Mouse (Mus musculus) liver, embryonic 11.5 days (tissue): ENCODE data around the gene Arhgef25. TPM values are rescaled to one million over a fixed set of nuclear protein-coding genes. Genes with fewer than 3 reads are reported as not detected.

Experiments
- ATAC-seq: fragments of 200-750 bp; cut with Nextera tagmentation; replicated peaks from 2 replicates; pipeline ENCODE4 v1.8.0; 2017; ENCODE audit warnings: moderate number of reproducible peaks, mild to moderate bottlenecking, moderate TSS enrichment, moderate library complexity; ENCODE audit not compliant: low FRiP score
- DNase-seq: peaks from one replicate; pipeline ENCODE4 v3.0.0-alpha.2; 2017; ENCODE audit warnings: low spot score
- H3K27ac ChIP-seq: fragments of 300-500 bp; sonication (generic); 2 replicates; pipeline ENCODE4 v1.5.1; 2014; ENCODE audit warnings: mild to moderate bottlenecking, low read depth, low read length, control low read depth
- H3K27me3 ChIP-seq: fragments of 300-500 bp; sonication (generic); replicated peaks from 2 replicates; pipeline ENCODE4 v1.6.1; 2014; ENCODE audit warnings: low read length, mixed read lengths; ENCODE audit not compliant: control insufficient read depth, insufficient read depth
- H3K36me3 ChIP-seq: fragments of 300-500 bp; sonication (generic); 2 replicates; pipeline ENCODE4 v1.6.1; 2014; ENCODE audit warnings: mild to moderate bottlenecking, low read length, moderate library complexity, mixed read lengths; ENCODE audit not compliant: control insufficient read depth, insufficient read depth
- H3K4me1 ChIP-seq: fragments of 300-500 bp; sonication (generic); replicated peaks from 2 replicates; pipeline ENCODE4 v1.6.1; 2014; ENCODE audit warnings: low read length, mixed read lengths; ENCODE audit not compliant: control insufficient read depth, insufficient read depth
- H3K4me2 ChIP-seq: fragments of 300-500 bp; sonication (generic); 2 replicates; pipeline ENCODE4 v1.6.1; 2014; ENCODE audit warnings: mild to moderate bottlenecking, control low read depth, moderate library complexity
- H3K4me3 ChIP-seq: fragments of 300-500 bp; sonication (generic); 2 replicates; pipeline ENCODE4 v1.5.1; 2014; ENCODE audit warnings: low read depth, low read length, control low read depth
- H3K9ac ChIP-seq: fragments of 300-500 bp; sonication (generic); 2 replicates; pipeline ENCODE4 v1.6.1; 2014; ENCODE audit warnings: low read depth, low read length, control low read depth
- H3K9me3 ChIP-seq: fragments of 300-500 bp; sonication (generic); 2 replicates; pipeline ENCODE4 v1.6.1; 2016; ENCODE audit warnings: low read length, inconsistent platforms, mixed read lengths; ENCODE audit not compliant: control insufficient read depth
- WGBS: fragments of 180-500 bp; shearing (Covaris S2); extraction: QIAGEN DNeasy Blood & Tissue Kit; methylation state at CpG from one replicate; pipeline ENCODE4 v1.1.7; 2014; 5-methylcytosine and 5-hydroxymethylcytosine counted together
- polyA plus RNA-seq: library from polyadenylated mRNA; unstranded; fragments of >200 nt; fragmentation: Nextera tagmentation; extraction: Ambion mirVana; gene quantifications from 2 replicates; pipeline ENCODE4 v1.2.1, GENCODE M21; 2014

Arhgef25 gene
- polyA plus RNA-seq, 1 experiment from 2014 or later: 30.2 TPM

- WGBS: 5% methylated on average over 41 of the region's 41 CpGs
- H3K27me3 ChIP-seq: peaks cover 54% of the 10 kb centered on the region
- H3K36me3 ChIP-seq: no peaks in the 10 kb centered on the region; the same call in 1 of the 2 replicates
- ATAC-seq: peak; percentile 18; the same call in 1 of the 2 replicates
- H3K4me3 ChIP-seq: peak overlapping the region; percentile 48
- no peak overlapping the region for H3K27ac ChIP-seq
- H3K9ac ChIP-seq: no peak overlapping the region
- peak overlapping the region; percentile 88 for H3K4me2 ChIP-seq
- peaks cover 36% of the 10 kb centered on the region for H3K4me1 ChIP-seq
- H3K9me3 ChIP-seq: no peaks in the 10 kb centered on the region
- peak; percentile 44 for DNase-seq
Observed at GRCm38 (mm10) chr10:127178286-127179027, 11.4 kb downstream of the Arhgef25 start.

- Histone ChIP-seq H3K27ac (no peak overlapping the region), H3K4me3 (peak overlapping the region; percentile 48), H3K4me2 (peak overlapping the region; percentile 88), H3K36me3 (no peaks in the 10 kb centered on the region), H3K4me1 (peaks cover 36% of the 10 kb centered on the region), H3K9me3 (no peaks in the 10 kb centered on the region), H3K27me3 (peaks cover 50% of the 10 kb centered on the region), H3K9ac (0 out of 2 replicates have a peak overlapping the region, but pooled peaks have one; percentile 36)
- DNase-seq: peak; percentile 80
- peak; percentile 51 for ATAC-seq
- 1% methylated on average over 23 of the region's 23 CpGs for WGBS
Observed at GRCm38 (mm10) chr10:127177719-127178118, 12.2 kb downstream of the Arhgef25 start.

- Histone ChIP-seq H3K27me3 (peaks cover 50% of the 10 kb centered on the region), H3K9me3 (no peaks in the 10 kb centered on the region), H3K4me2 (peak overlapping the region; percentile 88), H3K4me3 (peak overlapping the region; percentile 19; the same call in 1 of the 2 replicates), H3K9ac (no peak overlapping the region), H3K4me1 (peaks cover 36% of the 10 kb centered on the region), H3K36me3 (no peaks in the 10 kb centered on the region), H3K27ac (no peak overlapping the region)
- WGBS: 28% methylated on average over 9 of the region's 9 CpGs
- ATAC-seq: no peak
- peak; percentile 30 for DNase-seq
Observed at GRCm38 (mm10) chr10:127177235-127177634, 12.6 kb downstream of the Arhgef25 start.

- H3K4me3 ChIP-seq: 0 out of 2 replicates have a peak overlapping the region, but pooled peaks have one; percentile 19
- H3K9me3 ChIP-seq: no peaks in the 10 kb centered on the region
- WGBS: 11% methylated on average over 7 of the region's 7 CpGs
- H3K9ac ChIP-seq: no peak overlapping the region
- no peak overlapping the region for H3K27ac ChIP-seq
- H3K27me3 ChIP-seq: peaks cover 50% of the 10 kb centered on the region
- H3K36me3 ChIP-seq: no peaks in the 10 kb centered on the region
- H3K4me2 ChIP-seq: peak overlapping the region; percentile 88
- H3K4me1 ChIP-seq: peaks cover 36% of the 10 kb centered on the region
- ATAC-seq (no peak), DNase-seq (peak; percentile 29)
Observed at GRCm38 (mm10) chr10:127176756-127177155, 13.1 kb downstream of the Arhgef25 start.

GRCm38 (mm10) chr10:127176228-127176627, 13.7 kb downstream of the Arhgef25 start:
- H3K9ac ChIP-seq: no peak overlapping the region
- ATAC-seq: no peak
- H3K9me3 ChIP-seq: no peaks in the 10 kb centered on the region
- H3K4me2 ChIP-seq: no peak overlapping the region; the same call in 1 of the 2 replicates
- peaks cover 37% of the 10 kb centered on the region for H3K4me1 ChIP-seq
- H3K4me3 ChIP-seq: no peak overlapping the region
- no peak for DNase-seq
- WGBS: 43% methylated on average over 3 of the region's 3 CpGs
- peaks cover 49% of the 10 kb centered on the region for H3K27me3 ChIP-seq
- no peak overlapping the region for H3K27ac ChIP-seq
- no peaks in the 10 kb centered on the region for H3K36me3 ChIP-seq

GRCm38 (mm10) chr10:127174170-127174569, 15.7 kb downstream of the Arhgef25 start:
- H3K36me3 ChIP-seq: no peaks in the 10 kb centered on the region
- no peak overlapping the region for H3K9ac ChIP-seq
- H3K27me3 ChIP-seq: peaks cover 42% of the 10 kb centered on the region
- no peak overlapping the region for H3K4me2 ChIP-seq
- no peak for ATAC-seq
- H3K9me3 ChIP-seq: no peaks in the 10 kb centered on the region
- DNase-seq: peak; percentile 31
- H3K27ac ChIP-seq: no peak overlapping the region
- no peak overlapping the region for H3K4me3 ChIP-seq
- 82% methylated on average over 7 of the region's 7 CpGs for WGBS
- peaks cover 32% of the 10 kb centered on the region for H3K4me1 ChIP-seq

GRCm38 (mm10) chr10:127173148-127174065, 16.5 kb downstream of the Arhgef25 start:
- Histone ChIP-seq H3K4me3 (no peak overlapping the region), H3K27ac (no peak overlapping the region), H3K9me3 (no peaks in the 10 kb centered on the region), H3K4me2 (no peak overlapping the region), H3K9ac (no peak overlapping the region), H3K27me3 (peaks cover 38% of the 10 kb centered on the region), H3K36me3 (no peaks in the 10 kb centered on the region), H3K4me1 (peaks cover 27% of the 10 kb centered on the region)
- no peak for ATAC-seq
- peak; percentile 28 for DNase-seq
- 78% methylated on average over 16 of the region's 16 CpGs for WGBS

GRCm38 (mm10) chr10:127171631-127172200, 18.2 kb downstream of the Arhgef25 start:
- Histone ChIP-seq H3K36me3 (no peaks in the 10 kb centered on the region), H3K4me2 (no peak overlapping the region), H3K9ac (no peak overlapping the region), H3K9me3 (no peaks in the 10 kb centered on the region), H3K4me1 (peaks cover 26% of the 10 kb centered on the region), H3K27me3 (peaks cover 40% of the 10 kb centered on the region), H3K27ac (no peak overlapping the region), H3K4me3 (no peak overlapping the region)
- 86% methylated on average over 15 of the region's 15 CpGs for WGBS
- ATAC-seq: no peak
- DNase-seq: peak; percentile 30
